Mouse (Mus musculus): Measurements from ENCODE around the gene Fam216a.
"Not testable (repeated sequence)": the region's sequence is repeated elsewhere in the genome, so short reads cannot be mapped to it uniquely, and the experiment has no call there.

Fam216a gene

DNA sequence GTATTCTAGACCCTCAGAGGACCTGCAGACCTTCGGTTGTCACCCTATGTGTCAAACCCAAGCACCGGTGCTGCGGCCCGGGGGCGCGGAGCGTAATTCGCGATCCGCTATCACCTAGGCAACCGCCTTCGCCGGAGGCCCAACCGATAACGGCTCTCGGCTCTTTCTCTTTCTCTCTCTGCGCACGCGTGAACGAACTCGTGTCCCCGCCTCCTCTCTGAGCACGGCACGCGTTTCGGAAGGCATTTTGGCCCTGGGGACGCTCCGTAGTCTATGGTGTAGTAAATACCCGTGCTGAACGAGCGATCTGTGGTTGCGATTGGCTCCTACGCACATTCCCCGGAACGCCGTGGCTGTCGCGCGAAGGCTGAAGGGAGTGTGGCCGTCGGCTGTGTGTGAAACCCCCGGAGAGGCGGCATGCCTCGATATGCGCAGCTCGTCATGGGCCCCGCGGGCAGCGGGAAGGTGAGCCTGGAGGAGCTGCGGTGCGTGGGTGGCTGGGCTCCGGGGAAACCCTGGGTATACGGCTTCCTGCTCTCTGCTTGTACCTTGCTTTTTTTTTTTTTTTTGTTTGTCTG, at the start of gene Fam216a:
Gene Fam216a (minus strand): TSS at position 173 of the 578 bp plus-strand sequence.
- peak; percentile 98 for DNase-seq (ENCODE audit: inconsistent ontology term)

- DNase-seq (ENCODE audit: inconsistent ontology term), result no peak
These were observed 49.3 kb upstream of the Fam216a start, which contains the start of gene Anapc7 for GRCm38 (mm10) chr5:122421271-122422068. Anapc7 (plus strand) TSS chr5:122421693.

DNA sequence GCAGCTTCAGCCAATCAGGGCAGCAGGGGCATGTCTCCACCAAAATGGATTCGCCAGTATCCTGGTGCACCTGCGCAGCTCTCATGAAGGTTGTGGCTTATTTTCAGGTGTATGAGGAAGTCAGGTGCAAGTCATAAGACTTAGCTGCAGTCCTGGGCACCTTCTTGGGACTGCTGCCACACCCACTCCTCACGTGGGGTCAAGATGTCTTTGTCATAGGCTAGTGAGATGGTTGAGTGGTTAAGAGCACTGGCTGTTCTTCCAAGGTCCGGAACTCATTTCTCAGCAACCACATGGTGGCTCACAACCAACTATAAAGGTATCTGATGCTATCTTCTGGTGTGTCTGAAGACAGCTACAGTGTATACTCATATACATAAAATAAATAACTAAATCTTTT, 48.5 kb upstream of the Fam216a start:
- not testable (repeated sequence) for DNase-seq (ENCODE audit: inconsistent ontology term)

- DNase-seq (ENCODE audit: inconsistent ontology term), result no peak
These were observed 43.3 kb upstream of the Fam216a start for GRCm38 (mm10) chr5:122415465-122415864.

- DNase-seq (ENCODE audit: inconsistent ontology term), result no peak
These were observed 42.2 kb upstream of the Fam216a start for GRCm38 (mm10) chr5:122414351-122414750.

- DNase-seq (ENCODE audit: inconsistent ontology term), result no peak
These were observed 40.7 kb upstream of the Fam216a start for GRCm38 (mm10) chr5:122412826-122413225.

DNA sequence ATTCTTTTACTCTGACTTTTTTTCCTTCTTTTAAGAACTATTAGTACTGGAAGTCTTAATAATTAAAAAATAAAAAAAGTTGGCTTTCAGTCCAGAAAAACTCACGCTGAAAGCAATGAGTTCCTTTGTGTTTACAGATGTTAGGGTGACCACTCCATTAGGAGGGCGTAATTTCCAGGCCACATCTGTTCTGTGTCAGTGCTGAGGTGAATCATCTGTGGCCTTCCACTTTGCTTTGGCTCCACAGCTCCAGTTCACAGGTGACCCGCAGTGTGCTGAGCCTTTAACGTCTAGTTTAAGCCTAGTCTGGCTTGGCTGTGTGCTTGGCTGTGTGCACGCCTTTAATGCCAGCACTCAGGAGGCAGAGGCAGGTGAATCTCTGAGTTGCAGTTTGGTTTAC, 39.7 kb upstream of the Fam216a start:
- DNase-seq (ENCODE audit: inconsistent ontology term), result no peak

- DNase-seq (ENCODE audit: inconsistent ontology term), result no peak
These were observed 37.8 kb upstream of the Fam216a start for GRCm38 (mm10) chr5:122409692-122410645.

DNA sequence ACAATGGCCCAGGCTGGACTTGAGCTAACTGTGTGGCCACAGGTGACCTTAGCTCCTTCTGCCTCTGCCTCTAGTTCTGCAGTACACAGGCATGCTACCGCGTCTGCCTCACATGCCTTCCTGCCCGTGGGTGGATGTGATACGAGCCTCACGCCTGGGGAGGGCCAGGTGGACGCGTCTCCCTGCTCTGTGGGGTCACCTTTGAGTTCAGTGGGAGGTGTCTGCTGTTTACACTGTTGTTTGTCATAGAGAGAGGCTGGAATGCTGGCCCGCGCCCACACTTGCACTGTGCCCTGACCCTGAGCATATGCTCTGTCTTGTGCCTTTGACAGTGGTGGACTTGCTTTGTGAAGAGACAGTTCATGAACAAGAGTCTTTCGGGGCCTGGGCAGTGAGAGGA, 33.4 kb upstream of the Fam216a start:
- DNase-seq (ENCODE audit: inconsistent ontology term), result no peak

DNA sequence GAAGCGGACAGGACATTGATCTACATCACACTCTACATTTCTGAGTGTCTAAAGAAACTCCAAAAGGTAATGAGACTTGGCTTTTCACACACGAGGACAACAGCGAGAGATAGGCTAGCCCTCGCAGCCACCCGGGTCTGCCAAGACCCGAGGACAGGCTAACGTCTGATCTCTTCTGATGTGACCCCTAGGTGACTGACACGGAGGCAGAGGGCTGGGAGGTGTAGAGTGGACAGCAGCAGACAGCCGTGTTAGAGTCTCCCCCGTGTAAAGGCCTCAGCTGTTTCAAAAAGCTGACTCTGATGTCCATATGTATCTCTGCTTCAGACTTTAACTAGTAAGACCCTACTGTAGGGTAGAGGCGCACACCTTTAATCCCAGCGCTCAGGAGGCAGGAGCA, 31.2 kb upstream of the Fam216a start:
- DNase-seq (ENCODE audit: inconsistent ontology term), result no peak

- DNase-seq (ENCODE audit: inconsistent ontology term), result peak; percentile 42
These were observed 30.6 kb upstream of the Fam216a start for GRCm38 (mm10) chr5:122402772-122403171.

DNA sequence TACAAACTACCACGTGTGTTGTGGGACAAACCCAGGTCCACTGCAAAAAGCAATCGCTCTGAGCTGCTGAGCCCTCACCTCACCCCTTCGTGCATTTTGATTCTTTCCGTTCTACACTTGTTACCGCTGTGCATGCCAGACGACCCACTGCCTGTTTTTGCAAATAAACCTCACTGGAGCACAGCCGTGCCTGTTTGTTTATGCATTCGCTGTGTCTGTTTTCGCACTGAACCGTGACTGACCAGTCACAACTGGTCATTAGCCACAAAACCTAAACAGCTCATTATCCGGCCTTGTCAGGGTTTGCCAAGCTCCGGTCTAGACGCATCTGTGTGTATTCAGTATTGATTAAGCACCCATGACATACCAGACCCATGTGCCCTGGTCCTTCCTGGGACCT, 30.0 kb upstream of the Fam216a start:
- DNase-seq (ENCODE audit: inconsistent ontology term), result peak; percentile 52

GRCm38 (mm10) chr5:122401303-122401640, 29.1 kb upstream of the Fam216a start:
- DNase-seq (ENCODE audit: inconsistent ontology term), result peak; percentile 56

- DNase-seq (ENCODE audit: inconsistent ontology term), result no peak
These were observed 28.6 kb upstream of the Fam216a start for GRCm38 (mm10) chr5:122400628-122401302.

DNA sequence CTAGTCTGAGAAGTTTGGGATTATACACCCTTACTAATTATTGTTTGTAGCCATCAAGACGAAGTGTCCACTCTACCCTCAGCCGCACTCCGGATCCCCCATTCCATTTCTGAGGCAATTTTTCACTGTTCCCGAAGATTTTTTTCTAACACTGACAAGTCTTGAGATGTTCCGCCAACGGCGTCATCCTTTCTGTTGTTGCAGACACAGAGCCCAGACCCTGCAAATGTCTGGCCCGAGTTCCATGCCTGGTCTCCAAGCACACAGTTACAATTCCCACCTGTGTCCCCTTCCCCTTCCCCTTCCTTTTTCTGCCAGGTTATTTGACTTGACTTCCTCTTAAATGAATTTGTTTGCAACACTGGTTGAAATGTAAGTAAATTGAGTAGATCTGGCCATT, 27.7 kb upstream of the Fam216a start:
- no peak for DNase-seq (ENCODE audit: inconsistent ontology term)

GRCm38 (mm10) chr5:122397495-122397894, 25.3 kb upstream of the Fam216a start:
- no peak for DNase-seq (ENCODE audit: inconsistent ontology term)

DNA sequence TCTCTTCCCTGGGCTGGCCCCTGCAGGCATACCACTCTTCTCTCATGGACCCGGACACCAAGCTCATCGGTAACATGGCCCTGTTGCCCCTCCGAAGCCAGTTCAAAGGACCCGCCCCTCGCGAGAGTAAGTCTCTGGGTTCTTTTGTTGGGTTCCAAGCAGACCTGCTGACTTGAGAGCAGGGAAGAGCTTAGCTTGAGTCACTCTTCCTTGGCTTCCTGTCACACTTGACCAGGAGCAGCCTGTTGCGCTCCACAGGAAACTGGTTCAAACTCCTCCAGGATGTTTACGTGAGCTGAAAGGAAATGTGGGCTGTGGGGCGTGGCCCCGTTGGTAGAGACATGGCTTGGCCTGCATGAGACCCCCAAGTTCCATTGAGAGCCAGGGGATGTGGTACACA, 24.6 kb upstream of the Fam216a start:
- DNase-seq (ENCODE audit: inconsistent ontology term), result no peak

DNA sequence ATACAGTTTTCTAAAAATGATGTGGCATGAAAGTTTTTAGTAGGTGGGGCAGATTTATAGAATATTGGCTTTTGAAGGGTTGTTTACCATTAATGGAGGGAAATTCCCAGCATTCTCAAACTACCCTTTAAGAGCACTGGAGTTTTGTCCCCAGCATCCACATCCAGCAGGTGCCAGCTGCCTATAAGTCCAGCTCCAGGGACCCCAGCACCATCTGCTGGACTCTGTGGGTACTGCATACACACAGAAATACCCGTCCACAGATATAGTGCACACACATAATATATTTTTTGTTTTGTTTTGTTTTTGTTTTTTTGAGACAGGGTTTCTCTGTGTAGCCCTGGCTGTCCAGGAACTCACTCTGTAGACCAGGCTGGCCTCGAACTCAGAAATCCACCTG, 21.7 kb upstream of the Fam216a start:
- peak; percentile 44 for DNase-seq (ENCODE audit: inconsistent ontology term)

DNA sequence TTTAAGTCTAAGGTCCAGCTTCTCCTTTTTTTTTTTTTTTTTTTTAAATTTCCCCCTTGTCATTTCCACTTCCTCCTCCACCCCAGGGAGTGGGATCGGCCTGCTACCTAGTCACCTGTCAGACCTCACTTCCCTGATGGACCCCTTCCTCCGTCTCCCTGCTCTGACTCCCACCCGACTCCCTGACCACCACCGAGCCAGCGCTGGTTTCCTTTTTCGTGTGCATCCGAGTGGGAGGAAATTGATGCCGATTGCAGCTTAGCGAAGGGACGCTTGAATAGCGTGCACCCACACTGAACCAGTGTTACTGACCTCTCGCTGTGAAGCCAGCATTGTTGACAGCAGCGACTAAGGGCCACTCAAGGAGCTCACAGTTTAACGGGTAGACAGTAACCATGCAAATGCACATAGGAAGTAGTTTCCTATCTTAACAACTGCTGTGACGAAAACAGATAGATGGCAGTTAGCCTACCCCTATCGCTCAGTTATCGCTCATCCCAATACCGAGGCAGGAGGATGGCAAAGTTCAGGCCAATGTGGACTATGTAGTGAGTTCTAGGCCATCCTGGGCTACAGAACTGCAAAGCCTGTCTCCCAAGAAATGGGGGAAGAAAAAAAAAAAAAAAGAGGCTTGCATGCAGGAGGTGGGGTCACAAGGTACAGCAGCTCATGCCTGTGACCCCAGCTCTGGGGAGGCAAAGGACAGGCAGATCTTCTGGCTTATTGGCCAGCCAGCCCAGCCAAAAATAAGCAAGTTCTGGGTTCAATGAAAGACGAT, 20.3 kb upstream of the Fam216a start:
- DNase-seq (ENCODE audit: inconsistent ontology term), result peak; percentile 45

DNA sequence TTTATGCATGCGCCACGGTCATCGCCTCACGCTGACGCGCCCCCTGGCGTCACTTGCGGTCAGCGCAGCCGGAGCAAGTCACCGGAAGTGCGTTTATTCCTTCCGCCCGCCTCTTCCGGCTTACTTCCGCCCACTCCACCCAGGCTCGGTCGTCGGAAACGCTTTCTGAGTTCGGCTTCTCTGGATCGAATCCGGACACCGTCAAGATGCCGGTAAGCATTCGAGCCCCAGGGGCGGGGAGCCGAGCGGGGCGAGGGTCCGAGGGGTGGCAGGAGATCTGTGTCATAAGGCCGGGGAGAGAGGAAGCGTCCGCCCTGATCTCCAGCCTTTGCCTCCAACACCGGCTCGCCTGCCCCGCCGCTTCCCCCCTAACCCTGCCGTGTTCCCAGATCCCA, 19.6 kb upstream of the Fam216a start, which contains the start of gene Arpc3:
Gene Arpc3 (plus strand): TSS at position 93 of the 395 bp plus-strand sequence.
- DNase-seq (ENCODE audit: inconsistent ontology term), result peak; percentile 91
